ENCODE assay signal across 8 mouse cellular contexts in the genomic region with DNA sequence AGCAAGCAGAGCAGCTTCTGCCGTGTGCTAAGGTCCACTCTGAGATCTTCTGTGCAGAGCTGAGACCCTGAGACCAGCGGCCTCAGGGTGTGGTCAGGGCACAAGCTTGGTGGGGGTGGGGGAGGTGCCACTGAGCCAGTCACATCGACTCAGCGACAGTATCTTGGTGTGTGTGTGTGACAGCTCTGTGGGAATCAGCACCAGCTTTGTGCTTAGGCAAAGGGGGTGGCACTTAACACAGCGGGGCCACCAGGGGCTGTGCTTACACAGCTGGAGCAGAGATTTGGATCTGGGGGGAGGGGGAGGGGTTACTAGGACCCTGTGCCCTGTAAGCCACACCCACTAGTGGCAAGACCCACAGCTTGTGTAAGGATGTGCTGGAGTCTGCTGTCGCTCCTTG.
A peak's percentile ranks its signal among the peaks of the same experiment; 100 is the strongest.
DNase-seq lines count a peak whose midpoint lies in the region; ATAC-seq lines count a peak whose summit lies in the region.
"Had no signal": no experiment of that assay in that cellular context is flagged by ENCODE, and none has a peak within 500 bp of the region (broad histone marks: within the 10 kb centered on the region; RNA-seq: fewer than 3 reads in every experiment).

No protein-coding gene starts in this region.

- peak overlapping the region; percentile 3; the same call in 1 of the 2 replicates for H3K9ac ChIP-seq in forebrain, embryonic 16.5 days (replicated peaks; ENCODE audit: low read depth, low read length)

- peaks cover 22% of the 10 kb centered on the region for H3K4me1 ChIP-seq in forebrain, embryonic 16.5 days (replicated peaks; ENCODE audit: control insufficient read depth, insufficient read depth, low read length)

- peak; percentile 53 for ATAC-seq in forebrain, embryonic 16.5 days
- ATAC-seq in inflammation-experienced regulatory T-cells, adult 6 months: no peak
- no peak for ATAC-seq in erythroid progenitor cell, adult 5-6 weeks (replicated peaks; ENCODE audit: low FRiP score, poor library complexity, severe bottlenecking)

- WGBS in forebrain, embryonic 16.5 days: 10% methylated on average over 6 of the region's 6 CpGs

- no peak overlapping the region for H3K4me2 ChIP-seq in forebrain, embryonic 16.5 days (ENCODE audit: low read length)

- no peak overlapping the region for H3K4me3 ChIP-seq in forebrain, embryonic 16.5 days (replicated peaks; ENCODE audit: low read length)

- no peaks in the 10 kb centered on the region for H3K27me3 ChIP-seq in forebrain, embryonic 16.5 days (replicated peaks; ENCODE audit: control insufficient read depth, insufficient read depth, low read length)

- peak; percentile 30 for DNase-seq in thymus, postnatal 4 days
- DNase-seq in thymus, postnatal 10 days (ENCODE audit: low spot score in 2 of 2): no peak
- peak; percentile 52 for DNase-seq in mesoderm, embryonic 11.5 days (ENCODE audit: low read depth, low spot score)
- DNase-seq in cerebellum, adult 9-11 months: no peak
- DNase-seq: heart, adult 11 months had no signal

- H3K27ac ChIP-seq in forebrain, embryonic 16.5 days (ENCODE audit: low read length): peak overlapping the region; percentile 72

- H3K9me3 ChIP-seq in forebrain, embryonic 16.5 days (ENCODE audit: control insufficient read depth, low read length): no peaks in the 10 kb centered on the region

- H3K36me3 ChIP-seq in forebrain, embryonic 16.5 days (ENCODE audit: control insufficient read depth, insufficient read depth): peaks cover 22% of the 10 kb centered on the region

Comparison
In these comparisons a context has a peak if more than half of its experiments do, and no peak if none do; other contexts are left out.
1. DNase-seq: peak in thymus, postnatal 4 days (single experiment) and mesoderm, embryonic 11.5 days (single experiment); none in thymus, postnatal 10 days (0 of 2) and cerebellum, adult 9-11 months (single experiment).